Mouse (Mus musculus) natural killer cell, adult 2 months (primary cell): Measurements from ENCODE around the gene Rngtt.
"Not testable (repeated sequence)": the region's sequence is repeated elsewhere in the genome, so short reads cannot be mapped to it uniquely, and the experiment has no call there.

Experiments
- DNase-seq, 2 experiments: peaks; one replicate each; pipeline ENCODE4 v3.0.0; 2022; ENCODE audit warnings: low spot score in 2 of 2

Rngtt gene

GRCm38 (mm10) chr4:33441864-33442263, 131.8 kb downstream of the Rngtt start:
- DNase-seq, result no peak

GRCm38 (mm10) chr4:33446265-33446664, 136.2 kb downstream of the Rngtt start:
- DNase-seq, result no peak

- no peak for DNase-seq
These were observed 136.8 kb downstream of the Rngtt start for GRCm38 (mm10) chr4:33446881-33447280.

GRCm38 (mm10) chr4:33450356-33450755, 140.2 kb downstream of the Rngtt start:
- DNase-seq, result not testable (repeated sequence)

GRCm38 (mm10) chr4:33459851-33460250, 149.7 kb downstream of the Rngtt start:
- DNase-seq, result no peak

- no peak for DNase-seq
These were observed 154.3 kb downstream of the Rngtt start for GRCm38 (mm10) chr4:33464432-33464831.

GRCm38 (mm10) chr4:33465871-33466270, 155.8 kb downstream of the Rngtt start:
- DNase-seq, result no peak

GRCm38 (mm10) chr4:33466970-33467399, 156.9 kb downstream of the Rngtt start:
- no peak for DNase-seq

GRCm38 (mm10) chr4:33467627-33468026, 157.5 kb downstream of the Rngtt start:
- no peak for DNase-seq

GRCm38 (mm10) chr4:33468151-33468550, 158.0 kb downstream of the Rngtt start:
- DNase-seq, result no peak

GRCm38 (mm10) chr4:33470671-33471302, 160.7 kb downstream of the Rngtt start:
- DNase-seq, result no peak

- DNase-seq, result no peak
These were observed 168.1 kb downstream of the Rngtt start for GRCm38 (mm10) chr4:33478011-33478785.

- DNase-seq, result no peak
These were observed 171.6 kb downstream of the Rngtt start for GRCm38 (mm10) chr4:33481721-33482120.

GRCm38 (mm10) chr4:33486050-33486449, 175.9 kb downstream of the Rngtt start:
- no peak for DNase-seq

GRCm38 (mm10) chr4:33491108-33491507, 181.0 kb downstream of the Rngtt start:
- DNase-seq, result no peak

- DNase-seq, result no peak
These were observed 184.3 kb downstream of the Rngtt start for GRCm38 (mm10) chr4:33494377-33494776.

GRCm38 (mm10) chr4:33496985-33497384, 186.9 kb downstream of the Rngtt start:
- DNase-seq, result no peak

- no peak for DNase-seq
These were observed 187.5 kb downstream of the Rngtt start for GRCm38 (mm10) chr4:33497657-33498056.

GRCm38 (mm10) chr4:33498160-33498874, 188.2 kb downstream of the Rngtt start:
- no peak for DNase-seq

GRCm38 (mm10) chr4:33506638-33507037, 196.5 kb downstream of the Rngtt start:
- no peak for DNase-seq

GRCm38 (mm10) chr4:33510544-33510943, 200.4 kb downstream of the Rngtt start:
- no peak for DNase-seq

- DNase-seq, result no peak
These were observed 203.3 kb downstream of the Rngtt start for GRCm38 (mm10) chr4:33513421-33513820.
